Mouse (Mus musculus) small intestine, adult 2 months (tissue): Measurements from ENCODE around the gene Bpnt1. TPM values are rescaled to one million over a fixed set of nuclear protein-coding genes. Genes with fewer than 3 reads are reported as not detected.
A peak's percentile ranks its signal among the peaks of the same experiment; 100 is the strongest.

ENCODE experiments used
- H3K27ac ChIP-seq: fragments of 200-500 bp; 2 replicates; pipeline ENCODE4 v1.5.1; 2012; ENCODE audit warnings: low read depth, low read length, control low read depth, inconsistent platforms; ENCODE audit not compliant: insufficient read depth
- H3K27me3 ChIP-seq: fragments of 200-500 bp; 2 replicates; pipeline ENCODE4 v1.6.1; 2012; ENCODE audit warnings: mild to moderate bottlenecking, moderate library complexity, low read length, inconsistent platforms; ENCODE audit not compliant: control insufficient read depth, insufficient read depth
- H3K36me3 ChIP-seq: fragments of 200-500 bp; 2 replicates; pipeline ENCODE4 v1.6.1; 2012; ENCODE audit warnings: mild to moderate bottlenecking, low read length, control low read depth, inconsistent platforms; ENCODE audit not compliant: control insufficient read depth, insufficient read depth
- H3K4me1 ChIP-seq: fragments of 200-500 bp; 2 replicates; pipeline ENCODE4 v1.6.1; 2012; ENCODE audit warnings: low read length, inconsistent platforms, mixed read lengths; ENCODE audit not compliant: control insufficient read depth, insufficient read depth, insufficient read length
- H3K4me3 ChIP-seq: fragments of 200-500 bp; 2 replicates; pipeline ENCODE4 v1.5.1; 2012; ENCODE audit warnings: low read depth, mild to moderate bottlenecking, control low read depth, inconsistent platforms, low read length, moderate library complexity
- CTCF ChIP-seq: fragments of 200-500 bp; IDR thresholded peaks from 2 replicates; pipeline ENCODE4 v1.5.1; 2012; ENCODE audit warnings: low read depth, mild to moderate bottlenecking, control low read depth, inconsistent platforms, low read length, moderate library complexity, mixed read lengths; ENCODE audit not compliant: insufficient replicate concordance, insufficient read length; ENCODE audit errors: extremely low read depth
- POLR2A ChIP-seq: fragments of 200-500 bp; IDR thresholded peaks from 2 replicates; pipeline ENCODE4 v1.6.1; 2012; ENCODE audit warnings: low read depth, mild to moderate bottlenecking, control low read depth, inconsistent platforms, low read length, moderate library complexity
- WGBS: fragments of 180-500 bp; shearing (Covaris S2); methylation state at CpG from one replicate; pipeline ENCODE4 v1.1.7; 2018; 5-methylcytosine and 5-hydroxymethylcytosine counted together
- polyA plus RNA-seq: library from polyadenylated mRNA; depleted of rRNA; stranded (reverse); fragments of >200 nt; gene quantifications from 2 replicates; pipeline ENCODE4 v1.2.3, GENCODE M21; 2012

Gene Bpnt1
- polyA plus RNA-seq, 1 experiment = 340 TPM

GRCm38 (mm10) chr1:185331364-185331763, 585 bp upstream of the Bpnt1 start:
- 44% methylated on average over 5 of the region's 5 CpGs for WGBS
- Histone ChIP-seq H3K4me1 (peaks cover 7% of the 10 kb centered on the region; the same call in 1 of the 2 replicates), H3K4me3 (no peak overlapping the region), H3K27ac (no peak overlapping the region), H3K27me3 (no peaks in the 10 kb centered on the region), H3K36me3 (peaks cover 13% of the 10 kb centered on the region; the same call in 1 of the 2 replicates)
- TF ChIP-seq CTCF (no peak), POLR2A (no peak)

DNA sequence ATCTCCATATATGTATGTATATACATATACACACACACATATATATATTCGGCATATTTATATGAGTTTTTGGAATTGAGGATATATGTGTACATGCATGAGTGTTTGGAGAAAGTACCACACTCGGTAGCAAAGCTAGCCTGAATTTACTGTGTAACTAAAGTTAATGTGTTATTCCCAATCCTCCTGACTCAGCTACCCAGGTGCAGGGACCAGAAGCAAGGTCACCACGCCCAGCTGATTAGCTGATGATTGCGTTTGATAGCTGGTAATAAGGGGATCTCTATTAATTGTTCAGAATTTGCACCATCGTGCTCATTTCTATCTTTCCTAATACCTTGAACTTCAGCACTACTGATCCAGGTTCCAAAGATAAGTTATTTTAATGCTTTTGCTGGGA, 1.7 kb downstream of the Bpnt1 start:
- H3K36me3 ChIP-seq = peaks cover 11% of the 10 kb centered on the region
- no peak for TF ChIP-seq POLR2A
- no peak for TF ChIP-seq CTCF
- H3K27me3 ChIP-seq = no peaks in the 10 kb centered on the region
- peaks cover 13% of the 10 kb centered on the region; the same call in 1 of the 2 replicates for H3K4me1 ChIP-seq
- no peak overlapping the region for H3K4me3 ChIP-seq
- 30% methylated on average over 5 of the region's 5 CpGs for WGBS
- H3K27ac ChIP-seq = peak overlapping the region; percentile 80; the same call in 1 of the 2 replicates

GRCm38 (mm10) chr1:185334136-185334535, 2.2 kb downstream of the Bpnt1 start:
- Histone ChIP-seq H3K36me3 (peaks cover 13% of the 10 kb centered on the region), H3K4me3 (peak overlapping the region; percentile 38), H3K4me1 (peaks cover 13% of the 10 kb centered on the region; the same call in 1 of the 2 replicates), H3K27me3 (no peaks in the 10 kb centered on the region), H3K27ac (peak overlapping the region; percentile 80)
- 40% methylated on average over 4 of the region's 4 CpGs for WGBS
- TF ChIP-seq POLR2A (no peak), CTCF (no peak)

GRCm38 (mm10) chr1:185335231-185335765, 3.3 kb downstream of the Bpnt1 start:
- peak overlapping the region; percentile 80 for H3K27ac ChIP-seq
- TF ChIP-seq CTCF (no peak), POLR2A (no peak)
- no peaks in the 10 kb centered on the region for H3K27me3 ChIP-seq
- H3K4me3 ChIP-seq = no peak overlapping the region
- H3K36me3 ChIP-seq = peaks cover 22% of the 10 kb centered on the region
- peaks cover 9% of the 10 kb centered on the region; the same call in 1 of the 2 replicates for H3K4me1 ChIP-seq
- WGBS = 50% methylated on average over 6 of the region's 6 CpGs

- peaks cover 31% of the 10 kb centered on the region for H3K36me3 ChIP-seq
- no peak overlapping the region for H3K4me3 ChIP-seq
- H3K27ac ChIP-seq = peak overlapping the region; percentile 71
- peaks cover 9% of the 10 kb centered on the region; the same call in 1 of the 2 replicates for H3K4me1 ChIP-seq
- WGBS = 35% methylated on average over 3 of the region's 3 CpGs
- H3K27me3 ChIP-seq = no peaks in the 10 kb centered on the region
- TF ChIP-seq POLR2A = no peak; the same call in 1 of the 2 replicates
- TF ChIP-seq CTCF = no peak
Observed at GRCm38 (mm10) chr1:185336535-185336934, 4.6 kb downstream of the Bpnt1 start.

DNA sequence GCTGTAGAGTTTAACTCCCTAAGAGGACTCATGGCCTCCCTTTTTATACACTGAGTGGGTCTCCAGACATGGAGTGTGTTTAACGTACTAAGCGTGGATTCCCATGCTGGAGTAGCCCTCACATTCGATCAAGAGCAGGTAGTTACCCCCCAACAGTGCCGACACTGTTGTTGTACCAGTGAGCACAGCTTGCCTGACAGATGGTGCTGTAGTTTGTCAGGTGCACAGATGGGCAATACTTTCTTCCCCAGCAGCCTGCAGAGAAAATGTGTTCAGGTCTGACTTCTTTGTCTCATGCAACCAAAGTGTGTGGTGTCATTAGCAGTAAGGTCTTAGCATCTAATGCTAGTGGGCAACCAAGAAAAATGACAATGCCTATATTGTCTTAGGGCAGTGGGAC, 10.5 kb downstream of the Bpnt1 start:
- H3K27ac ChIP-seq = no peak overlapping the region
- WGBS = 96% methylated on average over 4 of the region's 4 CpGs
- no peaks in the 10 kb centered on the region for H3K27me3 ChIP-seq
- peaks cover 75% of the 10 kb centered on the region for H3K36me3 ChIP-seq
- no peak for TF ChIP-seq CTCF
- no peak for TF ChIP-seq POLR2A
- H3K4me3 ChIP-seq = no peak overlapping the region
- H3K4me1 ChIP-seq = peaks cover under 1% of the 10 kb centered on the region; the same call in 1 of the 2 replicates

- Histone ChIP-seq H3K36me3 (peaks cover 79% of the 10 kb centered on the region), H3K27me3 (no peaks in the 10 kb centered on the region), H3K27ac (no peak overlapping the region), H3K4me1 (no peaks in the 10 kb centered on the region), H3K4me3 (no peak overlapping the region)
- TF ChIP-seq POLR2A = no peak
- TF ChIP-seq CTCF = peak; percentile 45; the same call in 1 of the 2 replicates
- WGBS = 89% methylated on average over 8 of the region's 8 CpGs
Observed at GRCm38 (mm10) chr1:185343422-185343821, 11.5 kb downstream of the Bpnt1 start.

- H3K27me3 ChIP-seq = no peaks in the 10 kb centered on the region
- WGBS = 59% methylated on average over 10 of the region's 10 CpGs
- no peaks in the 10 kb centered on the region for H3K4me1 ChIP-seq
- H3K36me3 ChIP-seq = peaks cover 80% of the 10 kb centered on the region
- H3K27ac ChIP-seq = no peak overlapping the region
- H3K4me3 ChIP-seq = no peak overlapping the region
- no peak for TF ChIP-seq POLR2A
- TF ChIP-seq CTCF = no peak
Observed at GRCm38 (mm10) chr1:185346188-185346587, 14.2 kb downstream of the Bpnt1 start.
